Mouse (Mus musculus) urinary bladder, postnatal 0 days (tissue): ENCODE measurements around the gene Trim16. TPM values are rescaled to one million over a fixed set of nuclear protein-coding genes. Genes with fewer than 3 reads are reported as not detected.

ENCODE experiments used
- polyA plus RNA-seq: library from polyadenylated mRNA; unstranded; fragments of >200 nt; fragmentation: Nextera tagmentation; extraction: Ambion mirVana; gene quantifications from 2 replicates; pipeline ENCODE4 v1.2.1, GENCODE M21; 2015

The Trim16 gene
- polyA plus RNA-seq = 22.9 and 29.0 TPM in 2 replicates

GRCm38 (mm10) chr11:62820059-62820541, at the start of gene Trim16:
Trim16 (plus strand) TSS chr11:62820231.

GRCm38 (mm10) chr11:62788935-62789616, 31.0 kb upstream of the Trim16 start, which contains the start of gene Zfp286:
Zfp286 (minus strand) TSS chr11:62789462.

GRCm38 (mm10) chr11:62846961-62847654, 27.1 kb downstream of the Trim16 start, which contains the start of gene Fbxw10:
Fbxw10 (plus strand) TSS chr11:62847069.

GRCm38 (mm10) chr11:62879220-62880048, 59.4 kb downstream of the Trim16 start, which contains the start of gene Tvp23b:
Tvp23b (plus strand) TSS chr11:62879455.

Other genes with a start within 250 kb of the Trim16 start
- gene Trpv2, start 245.7 kb upstream of the Trim16 start, polyA plus RNA-seq = 53.5 and 57.7 TPM in 2 replicates
- gene Lrrc75a, start 171.7 kb upstream of the Trim16 start, polyA plus RNA-seq = 11.7 and 12.9 TPM in 2 replicates
- gene Mmgt2, start 171.6 kb upstream of the Trim16 start, polyA plus RNA-seq = 43.9 and 47.7 TPM in 2 replicates
- gene Zfp287, start 88.3 kb upstream of the Trim16 start, polyA plus RNA-seq = 3.5 and 3.9 TPM in 2 replicates
- not detected in 2 replicates for gene Gm10428, start 67.1 kb upstream of the Trim16 start, polyA plus RNA-seq
- 4.0 and 4.8 TPM in 2 replicates for gene Zfp286, start 30.8 kb upstream of the Trim16 start, polyA plus RNA-seq
- 0.20 and 0.53 TPM in 2 replicates for gene Fbxw10, start 26.8 kb downstream of the Trim16 start, polyA plus RNA-seq
- 53.7 and 56.3 TPM in 2 replicates for gene Tvp23b, start 59.2 kb downstream of the Trim16 start, polyA plus RNA-seq
- not detected in 2 replicates for gene Cdrt4, start 131.0 kb downstream of the Trim16 start, polyA plus RNA-seq
- not detected in 2 replicates for gene Tekt3, start 241.4 kb downstream of the Trim16 start, polyA plus RNA-seq